Mouse (Mus musculus): Measurements from ENCODE around the gene Gm17018. TPM values are rescaled to one million over a fixed set of nuclear protein-coding genes. Genes with fewer than 3 reads are reported as not detected.

Gene Gm17018
- polyA plus RNA-seq, 1 experiment from 2014 or later, result 44.0 TPM

- Histone ChIP-seq H3K4me3 (replicated peaks; ENCODE audit: low read length) (no peak overlapping the region), H3K9ac (replicated peaks; ENCODE audit: low read depth, low read length) (no peak overlapping the region), H3K4me2 (ENCODE audit: low read length) (no peak overlapping the region), H3K4me1 (replicated peaks; ENCODE audit: control insufficient read depth, insufficient read depth, low read length) (0 out of 2 replicates have a peak, but pooled peaks cover 2% of the 10 kb centered on the region), H3K27ac (ENCODE audit: low read length) (no peak overlapping the region), H3K36me3 (ENCODE audit: control insufficient read depth, insufficient read depth) (peaks cover 4% of the 10 kb centered on the region), H3K27me3 (replicated peaks; ENCODE audit: control insufficient read depth, insufficient read depth, low read length) (peaks cover 12% of the 10 kb centered on the region), H3K9me3 (ENCODE audit: control insufficient read depth, low read length) (peaks cover 3% of the 10 kb centered on the region; the same call in 1 of the 2 replicates)
- WGBS, result 16% methylated on average over 8 of the region's 8 CpGs
- ATAC-seq, result no peak
These were observed 21.7 kb downstream of the Gm17018 start for GRCm38 (mm10) chr19:45582161-45582560.

GRCm38 (mm10) chr19:45583136-45583535 lies 22.7 kb downstream of the Gm17018 start:
- H3K4me2 ChIP-seq (ENCODE audit: low read length), result no peak overlapping the region
- H3K27ac ChIP-seq (ENCODE audit: low read length), result no peak overlapping the region
- no peaks in the 10 kb centered on the region for H3K36me3 ChIP-seq (ENCODE audit: control insufficient read depth, insufficient read depth)
- 0 out of 2 replicates have a peak, but pooled peaks cover 2% of the 10 kb centered on the region for H3K4me1 ChIP-seq (replicated peaks; ENCODE audit: control insufficient read depth, insufficient read depth, low read length)
- ATAC-seq, result no peak
- H3K9me3 ChIP-seq (ENCODE audit: control insufficient read depth, low read length), result peaks cover 3% of the 10 kb centered on the region; the same call in 1 of the 2 replicates
- 87% methylated on average over 6 of the region's 6 CpGs for WGBS
- peaks cover 12% of the 10 kb centered on the region for H3K27me3 ChIP-seq (replicated peaks; ENCODE audit: control insufficient read depth, insufficient read depth, low read length)
- no peak overlapping the region for H3K9ac ChIP-seq (replicated peaks; ENCODE audit: low read depth, low read length)
- no peak overlapping the region for H3K4me3 ChIP-seq (replicated peaks; ENCODE audit: low read length)

- Histone ChIP-seq H3K27ac (ENCODE audit: low read length) (no peak overlapping the region), H3K9ac (replicated peaks; ENCODE audit: low read depth, low read length) (no peak overlapping the region), H3K4me2 (ENCODE audit: low read length) (no peak overlapping the region), H3K27me3 (replicated peaks; ENCODE audit: control insufficient read depth, insufficient read depth, low read length) (peaks cover 12% of the 10 kb centered on the region), H3K9me3 (ENCODE audit: control insufficient read depth, low read length) (peaks cover 3% of the 10 kb centered on the region; the same call in 1 of the 2 replicates), H3K4me1 (replicated peaks; ENCODE audit: control insufficient read depth, insufficient read depth, low read length) (0 out of 2 replicates have a peak, but pooled peaks cover 2% of the 10 kb centered on the region), H3K36me3 (ENCODE audit: control insufficient read depth, insufficient read depth) (no peaks in the 10 kb centered on the region), H3K4me3 (replicated peaks; ENCODE audit: low read length) (no peak overlapping the region)
- 51% methylated on average over 9 of the region's 9 CpGs for whole genome bisulfite sequencing
- ATAC-seq, result no peak
These were observed 24.6 kb downstream of the Gm17018 start for GRCm38 (mm10) chr19:45584856-45585620.

DNA sequence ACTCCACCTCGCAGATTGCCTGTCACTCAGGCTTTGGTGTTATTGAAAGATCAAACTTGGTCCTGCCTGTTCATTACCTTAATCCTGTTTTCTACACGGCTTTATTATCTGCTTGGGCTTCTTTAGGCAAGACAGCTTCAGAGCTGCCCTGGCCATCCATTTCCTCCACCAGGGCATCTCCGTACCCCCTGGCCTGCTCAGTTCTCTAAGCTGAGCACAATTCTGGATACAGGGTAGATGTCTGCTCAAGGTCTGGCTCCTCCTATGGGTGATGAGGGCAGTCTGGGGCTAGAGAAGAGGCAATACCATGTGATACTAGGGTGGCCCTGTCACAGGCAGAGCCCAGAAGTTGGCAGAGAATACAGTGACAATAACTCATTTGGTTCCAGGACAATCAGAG lies 26.4 kb downstream of the Gm17018 start:
- H3K36me3 ChIP-seq (ENCODE audit: control insufficient read depth, insufficient read depth), result no peaks in the 10 kb centered on the region
- no peak overlapping the region for H3K9ac ChIP-seq (replicated peaks; ENCODE audit: low read depth, low read length)
- no peaks in the 10 kb centered on the region for H3K4me1 ChIP-seq (replicated peaks; ENCODE audit: control insufficient read depth, insufficient read depth, low read length)
- H3K4me2 ChIP-seq (ENCODE audit: low read length), result no peak overlapping the region
- H3K9me3 ChIP-seq (ENCODE audit: control insufficient read depth, low read length), result no peaks in the 10 kb centered on the region
- peaks cover 17% of the 10 kb centered on the region for H3K27me3 ChIP-seq (replicated peaks; ENCODE audit: control insufficient read depth, insufficient read depth, low read length)
- no peak overlapping the region for H3K27ac ChIP-seq (ENCODE audit: low read length)
- WGBS, result 31% methylated on average over 3 of the region's 3 CpGs
- ATAC-seq, result no peak
- no peak overlapping the region for H3K4me3 ChIP-seq (replicated peaks; ENCODE audit: low read length)

DNA sequence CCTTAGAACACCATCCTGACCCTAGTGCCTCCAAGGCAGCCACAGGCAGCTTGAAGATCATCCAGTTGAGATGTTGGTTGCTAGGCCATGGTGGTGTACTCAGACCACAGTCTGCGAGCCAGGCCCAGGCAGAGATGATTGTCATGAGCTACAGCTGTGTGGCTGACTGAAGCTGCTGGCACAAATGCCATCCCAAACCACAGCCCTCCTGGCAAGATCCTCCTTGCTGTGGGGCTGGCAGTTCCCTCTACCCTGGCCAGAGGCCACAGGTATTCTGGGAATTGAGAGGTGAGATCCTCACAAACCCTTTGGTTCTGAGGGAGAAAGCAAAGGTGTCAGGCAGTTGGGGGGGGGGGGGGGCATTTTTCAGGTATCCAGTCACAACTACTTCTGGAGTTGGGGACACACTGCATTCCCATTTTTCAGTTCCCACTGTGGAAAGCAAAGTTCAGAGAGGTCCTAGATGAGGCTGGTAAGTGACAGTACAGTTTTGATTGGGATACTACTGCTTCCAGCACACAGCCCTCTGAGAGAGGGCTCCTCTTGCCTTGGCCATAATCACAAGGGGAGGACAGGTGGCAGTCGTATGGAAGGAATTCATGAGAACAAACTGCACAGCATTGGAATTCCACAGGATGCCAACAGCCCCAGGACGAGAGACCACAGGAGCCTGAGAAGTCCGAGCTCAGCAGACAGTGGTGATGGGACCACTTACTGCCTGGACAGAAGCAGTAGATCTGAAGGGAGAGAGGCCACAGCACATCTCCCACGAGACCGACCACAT lies 27.3 kb downstream of the Gm17018 start:
- WGBS, result 86% methylated on average over 6 of the region's 6 CpGs
- ATAC-seq, result no peak
- Histone ChIP-seq H3K4me2 (ENCODE audit: low read length) (no peak overlapping the region), H3K27ac (ENCODE audit: low read length) (no peak overlapping the region), H3K9me3 (ENCODE audit: control insufficient read depth, low read length) (no peaks in the 10 kb centered on the region), H3K36me3 (ENCODE audit: control insufficient read depth, insufficient read depth) (no peaks in the 10 kb centered on the region), H3K9ac (replicated peaks; ENCODE audit: low read depth, low read length) (no peak overlapping the region), H3K4me3 (replicated peaks; ENCODE audit: low read length) (no peak overlapping the region), H3K4me1 (replicated peaks; ENCODE audit: control insufficient read depth, insufficient read depth, low read length) (no peaks in the 10 kb centered on the region), H3K27me3 (replicated peaks; ENCODE audit: control insufficient read depth, insufficient read depth, low read length) (peaks cover 25% of the 10 kb centered on the region)

GRCm38 (mm10) chr19:45589761-45590160 lies 29.3 kb downstream of the Gm17018 start:
- H3K9ac ChIP-seq (replicated peaks; ENCODE audit: low read depth, low read length), result no peak overlapping the region
- 94% methylated on average over 6 of the region's 6 CpGs for WGBS
- H3K27me3 ChIP-seq (replicated peaks; ENCODE audit: control insufficient read depth, insufficient read depth, low read length), result peaks cover 44% of the 10 kb centered on the region
- no peaks in the 10 kb centered on the region for H3K4me1 ChIP-seq (replicated peaks; ENCODE audit: control insufficient read depth, insufficient read depth, low read length)
- H3K4me3 ChIP-seq (replicated peaks; ENCODE audit: low read length), result no peak overlapping the region
- H3K36me3 ChIP-seq (ENCODE audit: control insufficient read depth, insufficient read depth), result no peaks in the 10 kb centered on the region
- H3K9me3 ChIP-seq (ENCODE audit: control insufficient read depth, low read length), result no peaks in the 10 kb centered on the region
- H3K27ac ChIP-seq (ENCODE audit: low read length), result no peak overlapping the region
- no peak overlapping the region for H3K4me2 ChIP-seq (ENCODE audit: low read length)
- ATAC-seq, result no peak

GRCm38 (mm10) chr19:45591704-45592103 lies 31.3 kb downstream of the Gm17018 start:
- H3K27me3 ChIP-seq (replicated peaks; ENCODE audit: control insufficient read depth, insufficient read depth, low read length), result peaks cover 44% of the 10 kb centered on the region
- H3K4me3 ChIP-seq (replicated peaks; ENCODE audit: low read length), result no peak overlapping the region
- no peaks in the 10 kb centered on the region for H3K36me3 ChIP-seq (ENCODE audit: control insufficient read depth, insufficient read depth)
- H3K9ac ChIP-seq (replicated peaks; ENCODE audit: low read depth, low read length), result no peak overlapping the region
- no peak overlapping the region for H3K27ac ChIP-seq (ENCODE audit: low read length)
- no peak for ATAC-seq
- no peak overlapping the region for H3K4me2 ChIP-seq (ENCODE audit: low read length)
- no peaks in the 10 kb centered on the region for H3K9me3 ChIP-seq (ENCODE audit: control insufficient read depth, low read length)
- H3K4me1 ChIP-seq (replicated peaks; ENCODE audit: control insufficient read depth, insufficient read depth, low read length), result peaks cover 6% of the 10 kb centered on the region; the same call in 1 of the 2 replicates
- 84% methylated on average over 7 of the region's 7 CpGs for WGBS

GRCm38 (mm10) chr19:45592916-45593315 lies 32.5 kb downstream of the Gm17018 start:
- Histone ChIP-seq H3K36me3 (ENCODE audit: control insufficient read depth, insufficient read depth) (no peaks in the 10 kb centered on the region), H3K4me2 (ENCODE audit: low read length) (no peak overlapping the region), H3K4me3 (replicated peaks; ENCODE audit: low read length) (no peak overlapping the region), H3K27ac (ENCODE audit: low read length) (no peak overlapping the region), H3K27me3 (replicated peaks; ENCODE audit: control insufficient read depth, insufficient read depth, low read length) (peaks cover 55% of the 10 kb centered on the region), H3K4me1 (replicated peaks; ENCODE audit: control insufficient read depth, insufficient read depth, low read length) (peaks cover 6% of the 10 kb centered on the region; the same call in 1 of the 2 replicates), H3K9me3 (ENCODE audit: control insufficient read depth, low read length) (no peaks in the 10 kb centered on the region), H3K9ac (replicated peaks; ENCODE audit: low read depth, low read length) (no peak overlapping the region)
- ATAC-seq, result no peak
- WGBS, result 74% methylated on average over 9 of the region's 9 CpGs

DNA sequence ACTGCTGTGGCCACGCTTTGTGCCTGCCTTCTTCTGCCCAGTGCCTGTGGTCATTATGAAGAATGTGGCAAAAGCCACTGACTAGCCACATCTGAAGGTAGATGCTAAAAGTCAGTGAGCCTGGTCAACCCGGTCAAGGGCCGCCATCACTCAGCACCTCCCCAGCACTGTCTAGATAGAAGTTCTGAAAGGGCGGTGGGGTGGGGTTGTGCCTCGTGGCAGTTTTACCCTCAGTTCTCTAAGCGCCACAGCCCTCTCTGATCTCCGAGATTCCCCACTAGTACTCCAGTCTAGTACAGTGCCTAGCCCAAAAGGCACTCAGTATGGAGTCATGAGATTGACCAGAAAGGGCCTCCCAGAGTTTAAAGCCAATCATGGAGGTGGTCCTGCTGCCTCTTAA lies 33.7 kb downstream of the Gm17018 start:
- no peak overlapping the region for H3K4me2 ChIP-seq (ENCODE audit: low read length)
- H3K9me3 ChIP-seq (ENCODE audit: control insufficient read depth, low read length), result no peaks in the 10 kb centered on the region
- WGBS, result 92% methylated on average over 7 of the region's 7 CpGs
- no peak overlapping the region for H3K27ac ChIP-seq (ENCODE audit: low read length)
- ATAC-seq, result no peak
- no peak overlapping the region for H3K4me3 ChIP-seq (replicated peaks; ENCODE audit: low read length)
- peaks cover 66% of the 10 kb centered on the region for H3K27me3 ChIP-seq (replicated peaks; ENCODE audit: control insufficient read depth, insufficient read depth, low read length)
- peaks cover 6% of the 10 kb centered on the region; the same call in 1 of the 2 replicates for H3K4me1 ChIP-seq (replicated peaks; ENCODE audit: control insufficient read depth, insufficient read depth, low read length)
- H3K9ac ChIP-seq (replicated peaks; ENCODE audit: low read depth, low read length), result no peak overlapping the region
- no peaks in the 10 kb centered on the region for H3K36me3 ChIP-seq (ENCODE audit: control insufficient read depth, insufficient read depth)
